Comparison of ENCODE assay signal across 14 mouse cellular contexts in genomic region chr3:66690906-66691522, GRCm38 (mm10).
DNase-seq lines count a peak whose midpoint lies in the region; ATAC-seq and TF ChIP-seq lines count a peak whose summit lies in the region.
"Had no signal": no experiment of that assay in that cellular context is flagged by ENCODE, and none has a peak within 500 bp of the region (broad histone marks: within the 10 kb centered on the region; RNA-seq: fewer than 3 reads in every experiment).

No protein-coding gene starts in this region.

- ATAC-seq in lung, embryonic 14.5 days (ENCODE audit: insufficient read depth): 0 out of 2 replicates have a peak, but pooled peaks have one; percentile 38

- no peaks in the 10 kb centered on the region for H3K36me3 ChIP-seq in lung, embryonic 14.5 days (ENCODE audit: insufficient read depth)
- H3K36me3 ChIP-seq in CH12.LX (replicated peaks in 1 of 2; ENCODE audit: control insufficient read depth in 1 of 2, insufficient read depth in 1 of 2, low read length in 1 of 2): no peaks in the 10 kb centered on the region
- H3K36me3 ChIP-seq: kidney, embryonic 15.5 days; liver, embryonic 15.5 days had no signal

- TF ChIP-seq POLR2A in CH12.LX (IDR thresholded peaks at IDR 0.05; ENCODE audit: low read depth, low read length): no peak

- in situ Hi-C loops in CH12.LX (cut with MboI; ENCODE audit: low pct_ligation_motif_present, low pct_unique_long_range_greater_than_20kb, low sequenced_read_pairs): no loop called here

- H3K9ac ChIP-seq in lung, embryonic 14.5 days: no peak overlapping the region
- H3K9ac ChIP-seq in CH12.LX (ENCODE audit: insufficient read depth, low read depth): no peak overlapping the region
- H3K9ac ChIP-seq: kidney, embryonic 15.5 days; liver, embryonic 15.5 days had no signal

- dilution Hi-C loops in CH12.LX (cut with MboI; ENCODE audit: extremely low pct_ligation_motif_present, extremely low pct_unique_long_range_greater_than_20kb, low sequenced_read_pairs): no loop called here

- WGBS in lung, embryonic 14.5 days: 68% methylated on average over 10 of the region's 10 CpGs

- no peak for TF ChIP-seq EP300 in CH12.LX (IDR thresholded peaks at IDR 0.05; ENCODE audit: low read length)

- TF ChIP-seq CTCF in lung, embryonic 14.5 days (IDR thresholded peaks at IDR 0.05; ENCODE audit: low read depth): no peak
- no peak for TF ChIP-seq CTCF in CH12.LX (conservative IDR thresholded peaks at IDR 0.05 in 1 of 2, IDR thresholded peaks at IDR 0.05 in 1 of 2; ENCODE audit: low read depth in 2 of 2, low read length in 2 of 2)

- no peaks in the 10 kb centered on the region for H3K4me1 ChIP-seq in lung, embryonic 14.5 days (ENCODE audit: insufficient read depth)
- H3K4me1 ChIP-seq in CH12.LX (ENCODE audit: control insufficient read depth in 1 of 2, insufficient read depth in 2 of 2): peaks cover 0 to 8% of the 10 kb centered on the region in 2 experiments; a peak in 1 of 4 replicates
- H3K4me1 ChIP-seq: kidney, embryonic 15.5 days; liver, embryonic 15.5 days had no signal

- H3K27ac ChIP-seq in lung, embryonic 14.5 days (ENCODE audit: low read depth): no peak overlapping the region
- no peak overlapping the region for H3K27ac ChIP-seq in CH12.LX (ENCODE audit: insufficient read depth, low read depth)
- H3K27ac ChIP-seq: heart, adult 2 months; kidney, embryonic 15.5 days; liver, embryonic 15.5 days had no signal

- peak; percentile 18 to 51 for DNase-seq in cerebellum, postnatal 14 days
- DNase-seq in cerebellum, adult 11-12 months: no peak
- peak; percentile 68 for DNase-seq in lung, embryonic 14.5 days
- DNase-seq in lung, postnatal 25 days (ENCODE audit: low spot score): no peak
- DNase-seq in CH12.LX (ENCODE audit: extremely low read depth): peak; percentile 18
- DNase-seq in adrenal gland, postnatal 10 days: peak; percentile 38
- DNase-seq in gastrocnemius, postnatal 36 days: no peak
- no peak for DNase-seq in cerebellum, adult 9-11 months
- DNase-seq: B cell, adult 2 months; heart, adult 2 months; heart, postnatal 14 days; right cerebral cortex, postnatal 4 days had no signal

- no peaks in the 10 kb centered on the region for H3K79me2 ChIP-seq in CH12.LX (replicated peaks; ENCODE audit: control insufficient read depth, extremely low read depth, insufficient read depth, poor library complexity, severe bottlenecking)

- H3K4me3 ChIP-seq in lung, embryonic 14.5 days (ENCODE audit: low read depth, low read length): no peak overlapping the region
- no peak overlapping the region for H3K4me3 ChIP-seq in CH12.LX (replicated peaks in 1 of 3; ENCODE audit: low read depth in 2 of 3, low read length in 2 of 3, poor library complexity in 1 of 3)
- H3K4me3 ChIP-seq: heart, adult 2 months; kidney, embryonic 15.5 days; liver, embryonic 15.5 days had no signal

- H3K4me2 ChIP-seq in lung, embryonic 14.5 days: no peak overlapping the region
- H3K4me2 ChIP-seq in CH12.LX (ENCODE audit: insufficient read depth, low read depth, poor library complexity, severe bottlenecking): no peak overlapping the region
- H3K4me2 ChIP-seq: kidney, embryonic 15.5 days; liver, embryonic 15.5 days had no signal

- no peaks in the 10 kb centered on the region for H3K27me3 ChIP-seq in lung, embryonic 14.5 days (ENCODE audit: insufficient read depth, low read length)
- no peaks in the 10 kb centered on the region for H3K27me3 ChIP-seq in CH12.LX (replicated peaks)
- H3K27me3 ChIP-seq: kidney, embryonic 15.5 days; liver, embryonic 15.5 days had no signal

- intact Hi-C loops in gastrocnemius, postnatal 36 days (cut with DNase I): no loop called here

- no peak for TF ChIP-seq RAD21 in CH12.LX (IDR thresholded peaks at IDR 0.05; ENCODE audit: low read depth, low read length)

- no peaks in the 10 kb centered on the region; the same call in 1 of the 2 replicates for H3K9me3 ChIP-seq in lung, embryonic 14.5 days (ENCODE audit: low read depth, low read length)
- H3K9me3 ChIP-seq in CH12.LX (replicated peaks; ENCODE audit: low read length): no peaks in the 10 kb centered on the region
- H3K9me3 ChIP-seq: kidney, embryonic 15.5 days; liver, embryonic 15.5 days had no signal

TF ChIP-seq in CH12.LX, 34 proteins besides CTCF, POLR2A, EP300 and RAD21:
- TF ChIP-seq SMC3 (IDR thresholded peaks at IDR 0.05; ENCODE audit: low read depth, low read length) (no peak), HCFC1 (IDR thresholded peaks at IDR 0.05; ENCODE audit: low read depth, low read length) (no peak), TBP (conservative IDR thresholded peaks at IDR 0.05; ENCODE audit: low read depth, low read length) (no peak), MEF2A (IDR thresholded peaks at IDR 0.05; ENCODE audit: borderline replicate concordance, low read depth, low read length) (no peak), BHLHE40 (IDR thresholded peaks at IDR 0.05; ENCODE audit: low read depth, low read length) (no peak), MAFK (IDR thresholded peaks at IDR 0.05; ENCODE audit: insufficient replicate concordance, low read length) (no peak), MAX (IDR thresholded peaks at IDR 0.05; ENCODE audit: low read length) (no peak)

Comparison
In these comparisons a context has a peak if more than half of its experiments do, and no peak if none do; other contexts are left out.
1. DNase-seq: peak in cerebellum, postnatal 14 days (2 of 2), lung, embryonic 14.5 days (single experiment), CH12.LX (single experiment) and adrenal gland, postnatal 10 days (single experiment); none in cerebellum, adult 11-12 months (single experiment), lung, postnatal 25 days (single experiment), gastrocnemius, postnatal 36 days (0 of 2) and cerebellum, adult 9-11 months (single experiment).